Mouse (Mus musculus) mesoderm, embryonic 11.5 days (tissue): Measurements from ENCODE around the gene Kalrn.
"Not testable (repeated sequence)": the region's sequence is repeated elsewhere in the genome, so short reads cannot be mapped to it uniquely, and the experiment has no call there.

Experiments used
- DNase-seq: peaks from one replicate; pipeline ENCODE4 v3.0.0-alpha.2; 2012; ENCODE audit warnings: low read depth, low spot score

Kalrn gene

GRCm38 (mm10) chr16:34113150-34113549, 460.2 kb downstream of the Kalrn start:
- DNase-seq: no peak

- no peak for DNase-seq
Observed at GRCm38 (mm10) chr16:34112490-34112889, 460.8 kb downstream of the Kalrn start.

GRCm38 (mm10) chr16:34110840-34111625, 462.3 kb downstream of the Kalrn start:
- no peak for DNase-seq

- DNase-seq: no peak
Observed at GRCm38 (mm10) chr16:34104427-34104826, 468.9 kb downstream of the Kalrn start.

- DNase-seq: no peak
Observed at GRCm38 (mm10) chr16:34102742-34103141, 470.6 kb downstream of the Kalrn start.

- DNase-seq: no peak
Observed at GRCm38 (mm10) chr16:34099795-34100194, 473.5 kb downstream of the Kalrn start.

GRCm38 (mm10) chr16:34095548-34096141, 477.7 kb downstream of the Kalrn start:
- DNase-seq: peak; percentile 58

- no peak for DNase-seq
Observed at GRCm38 (mm10) chr16:34095093-34095465, 478.3 kb downstream of the Kalrn start.

GRCm38 (mm10) chr16:34094446-34095092, 478.8 kb downstream of the Kalrn start:
- DNase-seq: peak; percentile 68

- DNase-seq: no peak
Observed at GRCm38 (mm10) chr16:34093734-34094445, 479.4 kb downstream of the Kalrn start.

GRCm38 (mm10) chr16:34089528-34090095, 483.7 kb downstream of the Kalrn start:
- no peak for DNase-seq

- no peak for DNase-seq
Observed at GRCm38 (mm10) chr16:34089022-34089421, 484.3 kb downstream of the Kalrn start.

GRCm38 (mm10) chr16:34088331-34088730, 485.0 kb downstream of the Kalrn start:
- DNase-seq: no peak

- DNase-seq: no peak
Observed at GRCm38 (mm10) chr16:34084135-34084920, 489.0 kb downstream of the Kalrn start.

- no peak for DNase-seq
Observed at GRCm38 (mm10) chr16:34082494-34083469, 490.6 kb downstream of the Kalrn start.

GRCm38 (mm10) chr16:34081683-34082438, 491.5 kb downstream of the Kalrn start:
- no peak for DNase-seq

GRCm38 (mm10) chr16:34081314-34081682, 492.0 kb downstream of the Kalrn start:
- not testable (repeated sequence) for DNase-seq

GRCm38 (mm10) chr16:34080818-34081217, 492.5 kb downstream of the Kalrn start:
- DNase-seq: no peak

GRCm38 (mm10) chr16:34079511-34079910, 493.8 kb downstream of the Kalrn start:
- DNase-seq: no peak
